Mouse (Mus musculus) embryonic fibroblast, embryonic 13.5 days (primary cell): ENCODE data around the gene Sync. TPM values are rescaled to one million over a fixed set of nuclear protein-coding genes. Genes with fewer than 3 reads are reported as not detected.

Experiments used
- H3K27ac ChIP-seq: 2 replicates; pipeline ENCODE4 v1.5.1; 2012; ENCODE audit warnings: low read length, control low read depth, inconsistent platforms; ENCODE audit not compliant: insufficient read depth
- H3K4me1 ChIP-seq: 2 replicates; pipeline ENCODE4 v1.6.1; 2011; ENCODE audit warnings: low read length; ENCODE audit not compliant: control insufficient read depth, insufficient read depth
- H3K4me3 ChIP-seq: 2 replicates; pipeline ENCODE4 v1.5.1; 2011; ENCODE audit warnings: mild to moderate bottlenecking, control low read depth, low read length; ENCODE audit not compliant: insufficient read depth
- CTCF ChIP-seq: IDR thresholded peaks from 2 replicates; pipeline ENCODE4 v1.5.1; 2011; ENCODE audit warnings: mild to moderate bottlenecking, control low read depth, low read length, moderate library complexity, borderline replicate concordance; ENCODE audit not compliant: insufficient read depth
- POLR2A ChIP-seq: IDR thresholded peaks from 2 replicates; pipeline ENCODE4 v1.6.1; 2011; ENCODE audit warnings: low read depth, mild to moderate bottlenecking, control low read depth, low read length, moderate library complexity
- polyA plus RNA-seq: library from polyadenylated mRNA; stranded (reverse); fragments of >200 nt; gene quantifications from 2 replicates; pipeline ENCODE4 v1.2.4, GENCODE M21; 2011; ENCODE audit warnings: low read depth; ENCODE audit not compliant: missing spikeins, insufficient read length

The Sync gene
- polyA plus RNA-seq, 1 experiment, result 9.4 TPM

DNA sequence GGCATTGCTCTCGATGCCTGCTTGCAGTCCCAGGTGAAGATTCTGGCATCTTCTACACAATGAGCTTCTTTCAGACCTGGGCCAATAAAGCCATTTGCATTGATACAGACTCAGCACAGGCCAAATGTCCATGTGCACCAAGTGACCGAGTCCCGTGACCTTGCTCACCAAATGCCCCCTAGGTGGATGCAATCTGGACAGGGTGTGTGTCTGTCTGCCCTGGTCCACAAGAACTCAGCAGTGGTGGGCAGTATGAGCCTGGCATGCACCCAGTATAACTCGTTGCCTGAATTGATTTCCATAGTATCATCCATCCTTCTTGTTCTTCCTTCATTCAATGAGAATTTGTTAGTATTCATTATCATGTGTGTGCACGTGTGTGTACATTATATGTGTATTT, 4.2 kb upstream of the Sync start:
- Histone ChIP-seq H3K4me3 (no peak overlapping the region), H3K27ac (no peak overlapping the region), H3K4me1 (peaks cover 3% of the 10 kb centered on the region; the same call in 1 of the 2 replicates)
- TF ChIP-seq CTCF, result no peak
- TF ChIP-seq POLR2A, result no peak

DNA sequence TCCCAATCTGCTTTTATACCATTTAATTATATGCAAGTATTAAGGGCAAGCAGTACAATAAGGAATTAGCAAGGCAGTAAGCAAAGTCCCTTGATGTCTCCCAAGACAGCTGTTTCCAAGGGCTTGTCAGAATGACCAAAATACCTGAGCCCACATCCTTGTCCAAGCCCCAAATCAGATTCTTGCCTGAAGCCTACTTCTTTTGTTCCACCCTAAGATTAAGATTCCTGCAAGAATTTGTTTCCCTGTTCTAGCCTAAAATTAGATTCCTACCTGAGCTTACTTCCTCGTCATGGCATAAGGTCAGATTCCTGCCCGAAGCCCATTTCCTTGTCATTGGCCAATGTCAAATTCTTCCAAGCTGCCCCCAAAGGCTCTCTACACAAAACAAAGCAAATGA, 2.7 kb upstream of the Sync start:
- TF ChIP-seq CTCF (no peak), POLR2A (no peak)
- H3K4me1 ChIP-seq, result peaks cover 3% of the 10 kb centered on the region; the same call in 1 of the 2 replicates
- no peak overlapping the region for H3K27ac ChIP-seq
- H3K4me3 ChIP-seq, result no peak overlapping the region

DNA sequence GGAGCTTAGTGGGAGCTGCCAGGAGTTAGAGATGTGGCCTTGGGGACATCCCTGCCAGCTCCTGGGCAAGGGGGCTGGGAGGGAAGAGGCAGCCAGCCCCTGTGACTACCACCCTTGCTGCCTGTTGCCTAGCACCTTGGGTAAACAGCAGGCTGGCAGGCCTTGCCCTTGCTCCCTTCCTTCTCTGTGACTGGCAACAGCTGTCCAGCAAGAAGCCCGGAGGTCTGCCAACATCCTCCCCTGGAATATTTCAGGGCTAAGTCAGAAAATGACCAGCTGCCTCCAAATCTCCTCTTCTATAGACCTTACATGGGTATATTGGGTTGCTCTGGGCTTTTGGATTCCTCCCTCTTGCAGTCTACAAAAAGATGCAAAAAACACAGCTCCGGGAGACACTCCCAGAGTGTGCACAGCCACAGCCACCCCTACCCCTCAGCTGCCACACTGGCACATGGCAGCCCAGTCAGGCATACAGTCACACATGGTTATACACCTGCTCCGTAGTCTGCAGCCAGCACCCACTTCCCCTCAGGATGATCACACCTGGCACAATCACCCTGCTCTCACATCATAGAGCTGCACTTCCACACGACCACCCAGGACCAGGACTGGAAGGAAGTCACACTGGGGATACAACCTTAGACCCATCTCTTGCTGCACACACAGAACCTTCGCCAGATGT, 1.3 kb upstream of the Sync start:
- peak overlapping the region; percentile 42; the same call in 1 of the 2 replicates for H3K27ac ChIP-seq
- peaks cover 3% of the 10 kb centered on the region; the same call in 1 of the 2 replicates for H3K4me1 ChIP-seq
- no peak overlapping the region for H3K4me3 ChIP-seq
- TF ChIP-seq POLR2A (peak; percentile 33; the same call in 1 of the 2 replicates), CTCF (no peak)

DNA sequence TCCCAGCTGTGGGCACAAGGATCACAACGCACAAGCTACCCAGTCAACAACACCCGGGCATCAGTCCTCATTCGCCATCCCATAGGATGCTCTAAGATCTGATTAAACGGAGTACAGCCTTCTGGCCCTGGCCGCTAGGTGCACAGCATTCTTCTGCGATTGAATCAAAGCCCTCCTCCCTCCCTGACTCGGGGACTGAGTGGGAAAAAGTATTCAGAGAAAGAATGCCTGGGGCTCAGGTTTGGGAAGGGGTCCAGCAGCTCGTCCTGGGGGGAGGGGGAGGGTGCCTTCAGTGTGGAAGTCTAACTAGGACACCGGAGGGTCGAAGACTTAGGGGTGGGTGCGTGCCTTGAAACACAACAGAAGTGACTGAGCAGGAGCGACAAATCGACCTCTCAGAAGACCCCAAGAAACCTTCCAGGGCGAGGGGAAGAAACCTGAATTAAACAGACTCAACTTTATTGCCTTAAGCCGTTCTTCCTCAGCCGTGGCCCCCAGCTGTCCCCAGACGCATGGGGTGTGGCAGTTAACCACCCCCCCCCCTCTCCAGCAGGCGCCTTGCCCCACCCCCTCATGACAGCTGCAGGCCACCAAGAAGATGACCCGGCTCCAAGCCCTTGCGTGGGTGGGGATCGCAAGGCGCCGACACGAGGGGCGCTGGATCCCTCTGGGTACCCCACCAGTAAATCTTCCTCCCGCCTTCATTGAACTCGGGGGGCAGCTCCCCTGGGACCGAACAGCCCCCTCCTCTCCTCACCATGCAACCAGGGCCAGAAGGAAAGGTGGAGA, 540 bp upstream of the Sync start:
- TF ChIP-seq CTCF (no peak), POLR2A (no peak)
- Histone ChIP-seq H3K4me1 (peaks cover 3% of the 10 kb centered on the region; the same call in 1 of the 2 replicates), H3K4me3 (peak overlapping the region; percentile 52), H3K27ac (peak overlapping the region; percentile 42; the same call in 1 of the 2 replicates)

DNA sequence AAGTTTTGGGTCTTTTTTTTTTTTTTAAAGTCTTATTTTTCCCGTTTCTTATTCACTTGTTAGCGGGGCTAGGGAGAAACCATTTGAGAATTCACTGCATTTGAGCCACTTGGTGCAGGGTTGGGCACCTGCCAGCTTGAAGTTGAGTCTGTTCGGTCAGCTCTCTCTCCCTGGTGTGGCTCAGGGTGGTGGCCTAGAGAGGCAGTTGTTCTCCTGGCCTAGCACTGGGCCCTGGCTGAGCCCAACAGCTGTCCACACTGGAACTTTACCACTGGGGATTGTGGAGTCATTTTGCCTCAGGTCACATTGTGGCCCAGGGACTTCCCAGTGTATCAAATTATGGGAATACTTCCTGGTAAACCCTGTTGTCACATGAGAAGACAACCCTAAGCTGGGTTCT, 650 bp downstream of the Sync start:
- Histone ChIP-seq H3K4me1 (peaks cover 3% of the 10 kb centered on the region; the same call in 1 of the 2 replicates), H3K27ac (no peak overlapping the region), H3K4me3 (no peak overlapping the region)
- TF ChIP-seq POLR2A, result no peak
- no peak for TF ChIP-seq CTCF

DNA sequence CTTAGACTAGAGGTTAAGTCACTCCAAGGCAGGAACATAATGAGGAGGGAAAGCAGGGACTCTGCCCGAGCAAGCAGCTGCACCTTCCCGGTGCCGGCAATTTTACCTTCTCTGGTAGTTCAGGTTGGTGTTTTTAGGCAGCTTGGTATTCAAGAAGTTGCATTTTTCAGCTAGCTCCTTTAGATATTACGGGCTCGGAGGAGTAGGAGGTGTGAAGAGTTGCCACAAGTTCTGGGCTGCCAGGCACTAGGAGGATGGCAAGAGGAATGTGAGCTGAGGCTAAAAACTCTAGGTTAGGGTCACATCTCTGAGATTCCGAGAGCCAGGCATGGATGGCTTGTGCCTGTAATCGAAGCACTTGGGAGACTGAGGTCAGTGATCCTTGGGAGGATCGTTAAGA, 2.3 kb downstream of the Sync start:
- Histone ChIP-seq H3K27ac (no peak overlapping the region), H3K4me3 (no peak overlapping the region), H3K4me1 (peaks cover 3% of the 10 kb centered on the region; the same call in 1 of the 2 replicates)
- TF ChIP-seq CTCF (no peak), POLR2A (no peak)

DNA sequence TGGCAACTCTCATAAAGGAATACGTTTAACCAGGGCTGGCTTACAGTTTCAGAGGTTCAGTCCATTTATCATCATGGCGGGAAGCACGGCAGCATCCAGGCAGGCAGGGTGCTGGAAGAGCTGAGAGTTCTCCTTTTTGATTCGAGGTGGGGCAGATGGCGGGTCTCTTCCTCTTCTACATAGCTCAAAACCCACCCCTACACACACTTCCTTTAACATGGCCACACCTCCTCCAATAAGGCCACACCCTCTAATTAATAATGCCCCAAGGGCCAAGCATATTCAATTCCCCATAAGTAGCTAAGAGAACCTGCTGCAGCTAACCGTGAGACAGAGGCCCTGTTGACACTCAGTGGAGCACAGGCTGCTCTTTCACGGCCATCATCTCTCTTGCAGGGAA, 5.4 kb downstream of the Sync start:
- Histone ChIP-seq H3K4me1 (peaks cover 3% of the 10 kb centered on the region; the same call in 1 of the 2 replicates), H3K27ac (no peak overlapping the region)
- TF ChIP-seq CTCF (no peak), POLR2A (no peak)

DNA sequence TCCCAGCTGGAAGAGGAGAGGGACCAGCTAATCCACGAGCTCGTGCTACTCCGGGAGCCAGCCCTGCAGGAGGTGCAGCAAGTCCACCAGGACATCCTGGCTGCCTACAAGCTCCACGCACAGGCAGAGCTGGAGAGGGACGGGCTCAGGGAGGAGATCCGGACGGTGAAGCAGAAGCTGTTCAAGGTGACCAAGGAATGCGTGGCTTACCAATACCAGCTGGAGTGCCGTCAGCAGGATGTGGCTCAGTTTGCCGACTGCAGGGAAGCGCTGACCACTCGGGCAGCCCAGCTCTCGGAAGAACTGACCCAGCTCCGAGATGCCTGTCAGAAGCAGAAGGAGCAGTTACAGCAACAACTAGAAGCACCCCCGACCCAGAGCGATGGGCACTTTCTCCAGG, 6.3 kb downstream of the Sync start:
- Histone ChIP-seq H3K4me1 (peaks cover 5% of the 10 kb centered on the region; the same call in 1 of the 2 replicates), H3K27ac (no peak overlapping the region), H3K4me3 (no peak overlapping the region)
- TF ChIP-seq CTCF, result no peak
- no peak for TF ChIP-seq POLR2A

More for the DNA sequence above, 5.4 kb downstream of the Sync start:
- no peak overlapping the region for H3K4me3 ChIP-seq

DNA sequence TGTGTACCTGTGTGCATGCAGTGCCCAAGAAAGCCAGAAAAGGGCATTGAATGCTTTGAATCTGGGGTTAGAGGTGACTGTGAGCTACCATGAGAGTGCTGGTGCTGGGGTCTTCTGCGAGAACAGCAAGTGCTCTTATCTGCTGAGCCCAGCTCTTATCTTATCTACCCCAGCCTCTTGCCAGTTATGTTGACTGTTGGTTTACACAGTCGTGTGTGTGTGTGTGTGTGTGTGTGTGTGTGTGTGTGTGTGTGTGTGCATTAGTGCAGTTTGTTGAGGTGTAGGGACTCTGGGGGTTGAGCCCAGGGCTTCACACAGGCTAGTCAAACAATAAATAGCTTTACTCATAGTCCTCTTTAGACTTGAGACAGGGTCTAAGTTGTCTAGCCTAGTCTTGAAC, 7.8 kb downstream of the Sync start:
- TF ChIP-seq CTCF, result no peak
- TF ChIP-seq POLR2A, result no peak
- no peak overlapping the region for H3K27ac ChIP-seq
- peaks cover 5% of the 10 kb centered on the region; the same call in 1 of the 2 replicates for H3K4me1 ChIP-seq
- H3K4me3 ChIP-seq, result no peak overlapping the region

DNA sequence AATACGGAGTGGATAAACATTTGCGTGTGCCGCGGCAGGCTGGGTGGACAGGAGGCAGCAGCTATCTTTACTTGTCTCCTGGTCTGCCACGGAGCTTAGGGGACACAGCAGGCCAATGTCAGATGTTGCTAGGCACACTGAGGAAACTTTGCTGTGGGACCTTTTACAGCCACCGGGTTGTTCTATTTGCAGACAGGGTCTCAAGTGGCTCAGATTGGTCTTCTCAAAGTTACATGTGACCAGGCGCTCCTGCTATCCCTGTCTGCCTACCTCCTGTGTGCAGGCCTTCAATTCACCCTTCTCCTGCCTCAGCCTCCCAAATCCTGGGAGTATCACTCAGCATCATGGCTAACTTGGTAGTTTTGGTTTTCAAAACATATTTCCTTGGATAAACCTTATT, 8.6 kb downstream of the Sync start:
- no peak for TF ChIP-seq CTCF
- no peak for TF ChIP-seq POLR2A
- H3K4me1 ChIP-seq, result peaks cover 5% of the 10 kb centered on the region; the same call in 1 of the 2 replicates
- no peak overlapping the region for H3K27ac ChIP-seq
- H3K4me3 ChIP-seq, result no peak overlapping the region

DNA sequence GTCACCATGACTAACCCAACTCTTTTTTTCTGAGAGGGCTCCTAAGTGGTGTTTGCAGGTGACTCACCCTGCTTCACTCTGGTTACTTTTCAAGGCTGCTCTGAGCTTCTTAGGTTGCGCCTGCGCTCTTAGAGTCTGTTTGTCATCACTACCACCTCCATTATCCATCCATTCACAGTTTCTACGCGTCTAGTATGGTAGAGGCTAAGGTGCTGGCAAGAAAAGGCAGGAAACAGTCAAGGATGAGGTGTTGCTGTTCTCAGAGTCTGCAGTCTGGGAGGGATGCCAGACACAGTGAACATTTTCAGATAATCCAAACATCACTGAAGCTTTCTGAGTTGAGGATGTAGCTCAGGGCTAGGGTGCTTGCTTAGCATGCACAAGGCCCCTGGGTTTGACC, 10.3 kb downstream of the Sync start:
- Histone ChIP-seq H3K27ac (no peak overlapping the region; the same call in 1 of the 2 replicates), H3K4me1 (peaks cover 5% of the 10 kb centered on the region; the same call in 1 of the 2 replicates), H3K4me3 (no peak overlapping the region)
- TF ChIP-seq POLR2A, result no peak
